Mouse (Mus musculus): ENCODE measurements around the gene Dcun1d1. TPM values are rescaled to one million over a fixed set of nuclear protein-coding genes. Genes with fewer than 3 reads are reported as not detected.

Dcun1d1 gene
- total RNA-seq (2014; fragmentation: Nextera tagmentation) (71.7 and 71.9 TPM in 2 replicates), total RNA-seq (2017) (259 and 282 TPM in 2 replicates)

DNA sequence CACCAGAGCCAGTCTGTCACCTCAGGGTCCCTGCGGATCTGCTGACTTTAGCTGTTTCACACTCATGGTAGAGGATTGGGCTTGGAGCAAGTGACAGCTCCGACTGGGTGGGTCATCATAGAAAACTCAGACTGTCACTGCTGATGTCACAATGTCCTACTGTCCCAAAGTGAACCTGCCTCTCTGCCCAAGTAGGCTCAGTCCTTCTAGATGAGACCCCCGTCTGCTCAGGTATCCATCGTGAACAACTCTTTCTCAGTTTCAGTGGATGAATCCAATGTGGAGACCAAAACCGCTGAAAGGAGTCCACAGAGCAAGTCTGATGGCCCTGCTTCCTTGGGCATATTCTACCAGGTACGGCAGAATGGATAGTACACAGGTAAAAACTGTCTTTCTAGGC, at the start of gene Dcun1d1:
TSS of gene Dcun1d1 (minus strand) at position 101 of the 400 bp plus-strand sequence.
- ATAC-seq (replicated peaks; ENCODE audit: low FRiP score, low TSS enrichment, poor library complexity, severe bottlenecking): no peak

DNA sequence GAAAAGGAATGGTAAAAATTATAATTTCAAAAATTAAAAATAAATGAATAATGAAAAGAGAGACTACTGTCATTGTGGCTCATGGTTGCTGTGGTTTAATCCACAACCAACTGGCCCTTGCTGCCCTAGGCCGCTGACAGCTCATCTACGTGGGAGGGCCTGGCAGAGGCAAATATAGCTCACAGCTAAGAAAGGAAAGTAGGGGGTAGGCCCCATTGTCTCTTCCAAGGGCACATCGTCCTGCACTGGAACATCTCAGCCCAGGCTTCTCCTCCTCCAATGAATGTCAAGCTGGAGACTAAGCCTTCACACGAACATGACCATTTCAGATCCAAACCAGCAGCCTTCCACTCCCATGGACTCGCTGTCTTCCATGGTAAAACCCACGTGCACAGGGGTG, 49.0 kb upstream of the Dcun1d1 start:
- no peak for ATAC-seq (replicated peaks; ENCODE audit: low FRiP score, low TSS enrichment, poor library complexity, severe bottlenecking)

DNA sequence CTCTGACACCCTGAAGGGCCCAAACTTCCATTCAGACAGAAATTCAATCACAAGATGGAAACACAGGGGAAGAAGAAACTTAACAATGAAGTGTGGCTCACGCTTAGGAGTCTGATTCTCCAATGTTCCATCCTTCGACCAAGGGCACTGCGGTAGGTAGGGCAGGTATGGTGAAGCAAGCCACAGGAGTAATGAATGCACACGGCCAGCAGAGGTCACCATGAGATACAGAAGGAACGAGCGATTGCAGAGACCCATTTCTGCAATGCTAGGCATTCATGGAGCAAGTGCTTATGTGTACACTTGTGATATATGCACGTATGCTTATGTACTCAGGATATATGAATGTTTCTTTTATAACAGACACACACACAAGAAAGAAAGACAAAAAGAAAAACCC, 36.3 kb upstream of the Dcun1d1 start:
- ATAC-seq (replicated peaks; ENCODE audit: low FRiP score, low TSS enrichment, poor library complexity, severe bottlenecking): peak; percentile 90

DNA sequence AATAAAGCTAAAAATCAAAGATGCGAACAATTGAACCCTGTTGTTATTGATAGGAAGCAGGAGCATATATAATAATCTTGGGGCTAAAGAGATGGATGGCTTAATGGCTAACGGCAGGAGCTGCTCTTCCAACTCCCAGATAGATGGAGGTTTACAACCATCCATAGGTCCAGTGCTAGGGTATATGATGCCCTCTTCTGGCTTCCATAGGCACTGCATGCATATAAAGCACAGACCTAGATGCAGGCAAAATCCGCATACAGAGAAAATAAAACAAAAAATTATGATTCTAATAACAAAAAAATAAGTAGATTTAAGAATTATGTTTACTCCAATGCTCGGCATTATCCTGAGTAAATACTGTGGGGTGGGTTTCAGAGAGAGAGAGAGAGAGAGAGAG, 35.7 kb upstream of the Dcun1d1 start:
- peak; percentile 80 for ATAC-seq (replicated peaks; ENCODE audit: low FRiP score, low TSS enrichment, poor library complexity, severe bottlenecking)

DNA sequence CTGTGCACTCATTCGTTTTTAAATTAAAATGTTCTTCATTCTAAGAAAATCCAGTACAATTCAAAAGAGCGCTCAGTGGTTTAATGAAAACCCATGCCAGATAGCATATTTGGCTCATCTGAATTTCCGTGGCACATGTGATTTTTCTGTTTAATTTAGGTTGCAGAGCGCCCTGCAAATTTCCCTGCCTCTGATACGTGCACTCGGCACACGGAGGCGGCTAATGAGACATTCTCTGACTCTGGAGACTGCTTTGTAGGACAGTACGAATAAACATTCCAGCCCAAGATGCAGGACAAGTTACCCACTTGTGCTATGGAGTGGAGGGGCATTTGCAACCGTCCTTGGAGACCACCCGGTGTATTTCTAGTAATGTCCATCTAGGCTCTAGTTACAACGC, 33.9 kb upstream of the Dcun1d1 start:
- no peak for ATAC-seq (replicated peaks; ENCODE audit: low FRiP score, low TSS enrichment, poor library complexity, severe bottlenecking)

DNA sequence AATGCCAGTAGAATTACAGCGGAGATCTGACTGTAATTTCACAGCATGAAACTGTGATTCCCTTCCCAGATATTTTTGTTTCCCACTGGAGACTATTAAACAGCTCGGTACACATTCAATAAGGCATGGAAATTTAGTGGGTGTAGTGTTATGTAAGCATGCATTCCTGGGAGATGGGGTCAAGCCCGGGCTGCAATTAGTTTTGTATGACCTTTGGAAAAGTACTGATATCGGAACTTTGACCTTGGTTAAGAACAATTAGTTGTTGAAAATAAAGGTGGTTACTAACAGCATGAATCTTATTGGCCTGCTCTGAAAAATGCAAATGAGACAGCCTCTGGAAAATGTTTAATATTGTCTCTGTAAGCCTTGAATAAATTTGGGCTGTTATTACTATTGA, 33.2 kb upstream of the Dcun1d1 start:
- no peak for ATAC-seq (replicated peaks; ENCODE audit: low FRiP score, low TSS enrichment, poor library complexity, severe bottlenecking)

DNA sequence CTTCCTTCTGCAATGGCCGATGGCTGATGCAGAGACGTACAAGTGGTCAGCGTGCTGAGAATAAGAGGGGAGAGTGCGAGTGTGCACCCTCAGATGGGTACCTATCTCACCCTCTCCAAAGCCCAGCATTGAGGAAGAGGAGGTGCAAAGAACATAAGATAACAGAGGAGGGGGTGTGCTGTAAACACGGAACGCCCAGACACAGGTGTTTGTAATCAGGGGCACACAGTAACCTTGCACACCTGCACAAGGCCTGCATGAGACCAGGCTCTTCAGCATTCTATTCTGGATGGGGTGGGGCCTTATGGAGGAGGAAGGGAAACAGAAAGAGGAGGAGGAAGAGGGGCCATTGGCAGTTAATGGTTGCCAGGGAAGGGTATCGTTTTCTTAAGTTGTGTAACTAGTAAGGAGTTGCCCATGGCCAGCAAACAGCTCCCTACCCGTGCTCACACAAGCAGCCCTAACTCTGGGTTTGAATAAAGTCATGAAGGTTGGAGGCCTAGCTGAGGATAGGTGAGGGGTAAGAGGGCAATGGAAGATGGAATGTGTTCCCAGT, 30.2 kb upstream of the Dcun1d1 start:
- ATAC-seq (replicated peaks; ENCODE audit: low FRiP score, low TSS enrichment, poor library complexity, severe bottlenecking): 0 out of 2 replicates have a peak, but pooled peaks have one; percentile 15

DNA sequence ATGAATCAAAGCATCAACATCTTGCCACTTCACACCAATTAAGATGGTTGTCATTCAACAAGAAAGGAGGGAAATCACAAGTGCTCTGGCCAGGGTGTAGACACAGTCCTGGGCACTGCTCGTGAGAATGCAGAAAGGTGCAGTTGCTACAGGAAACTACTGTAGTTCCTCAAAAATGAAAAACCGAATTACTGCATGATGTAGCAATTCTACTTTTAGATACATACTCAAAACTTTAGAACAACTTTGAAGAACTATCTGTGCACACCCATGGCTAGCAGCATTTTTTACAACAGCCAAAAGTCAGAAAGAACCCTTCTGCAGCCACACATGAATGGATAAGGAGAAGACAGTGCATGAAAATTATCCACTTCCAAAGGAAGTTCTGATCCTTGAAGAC, 29.2 kb upstream of the Dcun1d1 start:
- ATAC-seq (replicated peaks; ENCODE audit: low FRiP score, low TSS enrichment, poor library complexity, severe bottlenecking): no peak

DNA sequence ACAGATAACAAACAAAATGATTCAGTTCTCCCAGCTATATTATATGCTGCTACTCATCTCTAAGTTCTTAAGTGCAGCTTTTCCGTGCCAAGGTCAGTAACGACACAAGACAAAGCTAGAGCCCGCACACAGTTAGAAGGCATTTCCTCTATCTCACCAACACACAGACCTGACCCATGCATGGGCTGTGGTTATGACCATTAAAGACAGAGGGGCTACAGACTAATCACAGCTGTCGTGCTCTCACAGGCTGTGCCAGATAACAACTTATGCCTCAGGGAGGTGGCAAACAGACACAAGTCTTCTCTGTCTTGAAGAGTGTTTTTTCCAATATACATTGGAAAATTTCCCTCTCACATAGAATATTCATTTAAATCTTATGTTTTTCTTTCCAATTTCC, 27.7 kb upstream of the Dcun1d1 start:
- peak; percentile 88 for ATAC-seq (replicated peaks; ENCODE audit: low FRiP score, low TSS enrichment, poor library complexity, severe bottlenecking)

DNA sequence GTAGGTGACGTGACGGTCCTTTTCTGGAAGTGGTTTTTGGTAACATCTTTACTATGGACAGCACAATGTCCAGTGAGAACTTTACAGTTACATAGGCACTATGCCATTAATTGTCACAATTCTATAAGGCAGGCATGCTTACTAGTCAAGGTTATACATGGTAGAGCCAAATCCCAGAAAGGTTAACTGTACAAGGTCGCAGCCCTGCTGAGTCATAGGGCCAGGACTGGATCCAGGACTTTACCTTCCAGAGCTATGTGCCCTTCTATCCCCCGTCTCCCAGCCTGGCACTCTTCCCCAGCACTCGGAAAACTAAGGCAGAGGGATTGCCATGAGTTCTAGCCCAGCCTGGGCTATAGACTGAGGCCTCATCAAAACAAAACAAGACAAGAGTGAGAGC, 26.7 kb upstream of the Dcun1d1 start:
- no peak for ATAC-seq (replicated peaks; ENCODE audit: low FRiP score, low TSS enrichment, poor library complexity, severe bottlenecking)

DNA sequence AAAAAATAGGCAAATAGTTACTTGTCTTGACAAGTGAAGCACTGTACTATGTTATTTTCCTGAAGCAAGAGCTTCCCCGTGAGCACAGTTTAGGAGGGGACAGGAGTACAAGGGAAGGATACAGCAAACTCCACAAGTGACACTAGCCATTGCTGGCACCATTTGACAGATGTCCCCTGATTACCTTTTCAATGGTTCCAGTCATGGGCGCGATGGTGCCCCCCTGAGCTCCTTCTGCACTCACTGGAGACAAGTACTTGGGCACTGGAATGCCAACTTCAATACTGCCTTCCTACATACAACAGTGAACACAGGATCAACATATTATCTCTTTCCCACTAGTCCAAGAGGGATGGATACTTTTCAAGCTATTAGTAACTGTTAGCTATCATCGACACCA, 26.2 kb upstream of the Dcun1d1 start:
- no peak for ATAC-seq (replicated peaks; ENCODE audit: low FRiP score, low TSS enrichment, poor library complexity, severe bottlenecking)

DNA sequence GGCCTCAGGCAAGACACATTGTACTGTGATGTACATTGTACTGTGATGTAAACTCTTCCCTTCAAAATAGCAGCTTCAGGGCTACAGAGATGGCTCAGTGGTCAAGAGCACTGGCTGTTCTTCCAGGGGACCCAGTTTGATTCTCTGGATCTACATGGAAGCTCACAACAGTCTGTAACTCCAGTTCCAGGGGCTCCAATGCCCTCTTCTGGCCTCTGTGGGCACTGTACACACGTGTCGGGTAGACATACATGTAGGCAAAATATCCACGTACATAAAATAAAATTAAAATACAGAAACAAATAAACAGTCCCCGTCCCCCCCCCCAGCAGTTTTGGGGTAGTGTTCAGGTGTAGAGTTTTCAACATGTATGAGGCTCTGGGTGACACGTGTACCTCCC, 25.7 kb upstream of the Dcun1d1 start:
- ATAC-seq (replicated peaks; ENCODE audit: low FRiP score, low TSS enrichment, poor library complexity, severe bottlenecking): no peak

DNA sequence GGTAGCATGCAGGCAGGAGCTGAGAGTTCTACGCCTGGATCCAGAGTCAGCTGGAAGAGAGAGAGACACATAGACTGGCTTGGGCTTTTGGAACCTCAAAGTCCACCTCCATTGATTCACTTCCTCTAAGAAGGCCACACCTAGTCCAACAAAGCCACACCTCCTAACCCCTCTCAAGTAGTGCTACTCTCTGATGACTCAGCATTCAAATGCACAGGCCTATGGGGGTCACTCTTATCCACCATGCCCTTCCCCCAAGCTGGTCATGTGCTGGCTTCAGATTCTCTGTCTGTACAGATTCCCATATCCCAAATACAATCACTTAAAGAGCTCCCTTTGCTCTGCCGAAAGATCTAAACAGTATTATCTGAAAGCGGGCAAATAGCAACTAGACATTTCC, 20.0 kb upstream of the Dcun1d1 start:
- ATAC-seq (replicated peaks; ENCODE audit: low FRiP score, low TSS enrichment, poor library complexity, severe bottlenecking): no peak

DNA sequence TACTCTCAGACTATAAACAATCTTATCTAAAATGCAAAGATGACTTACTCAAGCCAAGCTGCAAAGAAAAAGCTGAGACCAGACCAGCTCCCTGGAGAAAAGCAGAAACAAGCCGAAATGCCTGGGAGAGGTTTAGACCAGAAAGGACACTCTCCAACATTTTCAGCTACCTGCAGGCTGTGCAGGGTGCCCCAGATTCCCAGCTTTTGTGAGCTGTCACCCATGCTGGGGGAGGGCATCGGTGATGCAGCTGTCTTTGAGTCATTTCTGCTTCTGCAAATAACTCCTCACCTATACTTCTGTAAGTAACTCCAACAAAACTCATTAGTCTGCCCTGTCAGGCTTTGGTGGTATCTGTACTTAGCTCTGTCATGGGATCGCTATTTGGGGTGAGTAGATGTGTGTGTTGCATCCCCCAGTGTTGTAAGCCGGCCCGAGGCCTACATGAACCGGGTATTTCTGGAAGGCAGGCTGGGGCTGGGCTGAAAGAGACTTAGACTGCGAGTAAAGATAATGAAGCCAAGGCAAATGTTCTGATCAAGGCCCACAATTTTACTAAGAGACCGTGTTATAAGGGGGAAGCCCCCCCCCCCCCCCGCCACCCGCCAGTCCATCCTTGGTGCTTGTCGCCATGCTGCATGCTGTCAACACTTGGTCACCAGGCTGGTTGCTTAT, 17.8 kb upstream of the Dcun1d1 start:
- no peak for ATAC-seq (replicated peaks; ENCODE audit: low FRiP score, low TSS enrichment, poor library complexity, severe bottlenecking)

DNA sequence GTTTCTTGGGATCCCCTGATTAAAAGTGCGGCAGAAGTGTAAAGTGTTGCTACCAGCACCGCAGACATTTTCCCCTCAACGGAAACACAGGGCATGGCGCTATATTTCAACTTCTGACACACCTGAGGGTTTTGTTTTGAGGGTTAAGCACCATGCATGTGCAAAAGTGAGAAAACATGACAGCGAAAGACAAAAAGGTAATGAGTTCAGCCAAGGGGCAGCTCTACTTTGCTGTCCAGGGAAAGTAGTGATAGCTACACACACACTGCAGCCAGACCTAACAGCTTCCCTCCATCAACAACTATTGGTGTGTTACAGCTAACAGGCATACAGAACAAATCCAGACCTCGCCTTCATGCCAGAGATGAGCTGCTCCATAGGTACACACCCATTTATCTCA, 16.6 kb upstream of the Dcun1d1 start:
- ATAC-seq (replicated peaks; ENCODE audit: low FRiP score, low TSS enrichment, poor library complexity, severe bottlenecking): no peak

DNA sequence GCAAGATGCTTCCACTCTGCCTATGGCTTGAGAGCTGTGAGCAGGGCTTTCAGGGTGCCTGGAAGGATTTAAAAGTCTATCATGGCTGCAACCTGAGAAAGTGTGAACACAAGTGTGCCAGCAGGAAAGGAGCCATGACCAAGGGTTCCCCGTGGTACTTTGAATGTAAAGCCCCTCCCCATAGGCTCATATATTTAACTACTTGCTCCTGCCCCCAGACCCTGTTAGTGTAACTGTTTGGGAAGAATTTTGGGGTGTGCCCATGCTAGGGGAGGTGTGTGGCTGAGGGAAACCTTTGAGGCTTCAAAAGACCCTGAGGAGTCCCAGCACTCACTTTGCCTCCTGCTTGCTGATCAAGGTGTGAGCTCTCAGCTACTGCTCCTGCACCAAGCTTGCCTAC, 15.9 kb upstream of the Dcun1d1 start:
- ATAC-seq (replicated peaks; ENCODE audit: low FRiP score, low TSS enrichment, poor library complexity, severe bottlenecking): no peak

DNA sequence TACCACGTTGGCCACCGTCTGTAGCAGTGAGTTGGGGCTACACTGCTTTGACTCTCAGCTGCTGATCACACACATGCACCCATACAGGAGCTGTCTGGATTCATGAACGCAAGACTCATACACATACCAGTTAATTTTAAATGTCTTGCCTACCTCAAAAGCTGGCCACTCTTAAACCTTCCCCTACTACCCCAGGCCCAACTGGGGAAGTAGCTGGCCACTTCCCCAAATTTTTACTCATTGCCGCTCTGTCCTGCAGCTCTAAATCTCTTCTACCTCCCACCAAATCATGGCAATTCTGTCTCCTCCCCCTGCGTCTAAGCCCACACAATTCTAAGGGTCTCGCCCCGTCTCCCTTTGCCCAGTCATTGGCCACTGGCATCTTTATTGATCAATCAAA, 11.0 kb upstream of the Dcun1d1 start:
- ATAC-seq (replicated peaks; ENCODE audit: low FRiP score, low TSS enrichment, poor library complexity, severe bottlenecking): no peak

DNA sequence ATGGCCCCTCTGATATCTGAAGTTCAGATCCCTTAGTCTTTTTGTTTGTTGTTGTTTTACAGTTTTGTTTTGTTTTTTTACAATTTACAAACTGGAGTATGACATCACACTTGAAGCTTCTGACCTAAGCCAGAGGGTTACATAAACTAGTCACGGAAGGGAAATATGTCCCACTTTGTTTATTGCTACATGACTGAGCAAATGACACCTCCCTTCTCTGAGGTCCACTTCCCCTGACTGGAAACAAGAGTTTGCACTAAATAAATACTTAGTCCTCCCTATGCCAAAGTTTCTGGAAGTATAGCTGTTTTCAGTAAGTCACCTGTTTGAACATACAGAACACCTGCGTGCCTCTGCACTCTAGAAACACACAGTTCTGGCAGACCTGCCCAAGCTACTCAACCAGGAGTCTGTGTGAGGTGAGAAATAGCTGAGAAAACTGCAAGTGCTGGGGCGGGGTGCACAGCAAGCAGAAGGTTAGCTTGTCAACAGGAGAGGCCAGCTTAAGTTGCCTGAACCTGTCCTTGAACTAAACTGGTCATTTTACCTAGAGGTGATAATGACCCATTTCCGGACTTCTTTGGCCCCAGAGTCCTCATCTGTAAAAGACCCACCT, 3.4 kb upstream of the Dcun1d1 start:
- no peak for ATAC-seq (replicated peaks; ENCODE audit: low FRiP score, low TSS enrichment, poor library complexity, severe bottlenecking)

DNA sequence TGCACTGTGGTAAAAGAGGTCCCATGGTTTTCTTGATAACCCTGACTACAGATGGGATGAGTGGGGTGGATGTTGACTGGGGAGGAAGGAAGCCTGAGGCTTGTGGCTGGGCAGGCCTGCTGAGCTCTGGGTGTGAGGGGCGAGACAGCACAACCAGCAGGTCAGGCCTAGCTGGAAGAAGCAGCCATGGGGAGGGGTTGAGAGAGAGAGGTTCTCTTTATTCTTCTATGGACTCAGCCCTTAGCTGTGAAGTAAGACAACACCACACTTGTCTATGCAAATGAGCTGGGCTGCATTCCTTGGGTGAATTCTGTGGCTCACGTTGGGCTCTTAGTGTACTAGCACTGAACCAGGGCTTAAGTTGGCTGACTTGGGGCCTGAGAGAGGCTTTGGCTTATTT, 2.8 kb upstream of the Dcun1d1 start:
- 0 out of 2 replicates have a peak, but pooled peaks have one; percentile 19 for ATAC-seq (replicated peaks; ENCODE audit: low FRiP score, low TSS enrichment, poor library complexity, severe bottlenecking)

DNA sequence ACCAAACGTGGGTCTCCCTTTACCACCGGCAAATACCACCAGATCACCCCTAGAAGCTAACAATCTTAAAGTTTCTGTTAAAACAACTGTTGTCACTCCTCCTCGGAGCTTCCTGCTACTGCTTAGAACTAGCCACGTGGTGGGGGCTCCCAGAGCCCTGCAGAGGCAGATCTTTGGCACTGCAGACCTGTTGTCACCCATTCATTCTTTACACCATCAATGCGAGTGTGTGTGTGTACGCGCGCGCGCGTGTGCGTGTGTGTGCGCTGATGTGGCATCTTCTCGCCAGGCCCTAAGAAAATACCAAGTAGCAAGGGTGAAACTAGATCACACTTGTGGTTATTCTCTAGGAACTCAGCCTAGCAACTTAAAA, 3.9 kb downstream of the Dcun1d1 start:
- peak; percentile 72 for ATAC-seq (replicated peaks; ENCODE audit: low FRiP score, low TSS enrichment, poor library complexity, severe bottlenecking)

DNA sequence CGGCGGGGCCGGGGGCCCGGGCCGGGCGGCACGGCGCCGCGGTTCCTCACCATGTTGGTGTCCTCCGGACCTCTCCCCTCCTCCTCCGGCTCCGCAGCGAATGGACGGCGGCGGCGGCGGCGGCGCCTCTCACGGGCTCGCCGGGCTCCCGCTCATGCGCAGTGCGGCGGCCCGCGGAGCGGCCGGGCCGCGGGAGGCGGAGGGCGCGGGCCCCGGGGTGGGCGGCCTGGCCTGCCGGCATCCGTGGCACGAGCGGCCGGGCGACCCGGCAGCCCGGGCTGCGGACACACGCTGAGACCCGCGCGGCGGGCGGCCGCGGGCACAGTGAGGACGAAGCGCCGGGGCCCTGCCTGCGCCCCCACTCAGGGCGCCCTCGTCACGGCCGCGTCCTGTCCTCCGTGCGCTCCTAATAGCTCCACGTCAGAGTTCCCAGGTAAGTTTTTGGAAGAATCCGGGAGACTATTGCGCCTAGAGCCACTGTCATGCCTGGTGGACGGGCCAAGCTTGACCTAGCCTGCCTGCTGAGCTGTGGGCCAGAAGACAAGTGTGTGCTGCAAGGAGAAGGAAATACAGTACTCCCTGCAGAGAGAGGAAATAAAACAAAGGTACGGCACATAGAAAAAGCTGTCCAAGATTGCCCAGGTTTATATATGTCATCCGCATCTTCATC, 4.4 kb downstream of the Dcun1d1 start:
- ATAC-seq (replicated peaks; ENCODE audit: low FRiP score, low TSS enrichment, poor library complexity, severe bottlenecking): peak; percentile 31
